Mouse (Mus musculus): ENCODE measurements at regions not wholly inside any gene's neighbourhood (a gene's known extent, or its start where the extent isn't known, plus 50 kb on each side); places are given as distances from the start of the nearest gene placed in this dataset.
A peak's percentile ranks its signal among the peaks of the same experiment; 100 is the strongest.

DNA sequence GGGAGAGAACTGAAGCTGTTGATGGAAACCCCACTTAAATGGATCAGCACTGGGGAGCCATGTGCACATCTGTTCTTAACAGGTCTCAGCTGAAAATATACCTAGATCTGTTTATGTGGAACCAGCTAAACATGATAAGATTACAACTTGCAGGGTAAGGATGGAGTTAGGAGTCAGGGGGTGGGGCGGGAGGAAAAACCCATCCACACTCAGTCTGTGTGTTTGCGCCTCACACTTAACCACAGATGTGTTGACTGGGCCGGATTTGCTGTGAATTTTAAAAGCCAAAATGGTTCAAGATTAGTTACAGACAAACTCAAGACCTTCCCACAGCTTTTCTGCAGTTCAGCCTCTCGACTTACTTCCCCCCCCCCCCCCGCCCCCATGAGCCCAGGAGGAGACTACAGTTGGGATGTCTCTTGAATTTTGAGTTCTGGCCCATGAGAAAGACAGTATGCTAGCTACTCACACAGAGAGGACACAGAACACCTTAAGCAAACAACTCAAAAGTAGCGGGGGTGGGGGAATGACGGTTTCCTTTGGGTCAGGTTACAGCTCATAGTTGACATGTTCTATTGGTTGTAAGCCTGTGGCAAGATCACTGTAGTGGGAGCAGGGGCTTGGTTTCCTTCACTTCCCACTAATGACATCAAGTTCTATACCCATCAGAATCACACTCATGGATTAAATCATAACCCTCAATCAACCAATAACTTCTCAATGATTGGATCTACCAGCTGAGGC, 209.1 kb downstream of the Bcl2l11 start:
- no peak for DNase-seq (ENCODE audit: low spot score in 2 of 2)

- DNase-seq (ENCODE audit: low spot score in 2 of 2) = peak; percentile 42 to 52
These were observed 211.4 kb downstream of the Bcl2l11 start for GRCm38 (mm10) chr2:128337192-128337591.

DNA sequence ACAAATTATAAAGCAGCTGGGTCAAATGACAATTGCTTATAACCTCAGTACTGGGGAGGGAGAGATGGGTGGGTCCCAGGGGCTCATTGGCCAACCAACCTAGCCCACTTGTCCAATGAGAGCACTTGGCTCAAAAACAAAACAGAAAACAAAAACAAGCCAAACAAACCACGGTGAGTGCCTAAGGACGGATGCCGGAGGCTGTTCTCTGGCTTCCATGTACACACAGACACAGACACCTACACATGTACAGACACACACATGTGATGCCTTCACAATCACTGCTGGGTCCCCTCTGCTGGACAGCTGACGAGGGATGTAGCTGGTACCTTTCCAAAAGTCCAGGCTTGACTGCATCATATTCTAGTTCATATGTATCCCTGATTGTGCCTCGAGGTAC, 212.0 kb downstream of the Bcl2l11 start:
- DNase-seq (ENCODE audit: low spot score in 2 of 2) = no peak

GRCm38 (mm10) chr2:128338474-128338873, 212.6 kb downstream of the Bcl2l11 start:
- DNase-seq (ENCODE audit: low spot score in 2 of 2) = no peak

GRCm38 (mm10) chr2:128339061-128339642, 213.3 kb downstream of the Bcl2l11 start:
- DNase-seq (ENCODE audit: low spot score in 2 of 2) = no peak

DNA sequence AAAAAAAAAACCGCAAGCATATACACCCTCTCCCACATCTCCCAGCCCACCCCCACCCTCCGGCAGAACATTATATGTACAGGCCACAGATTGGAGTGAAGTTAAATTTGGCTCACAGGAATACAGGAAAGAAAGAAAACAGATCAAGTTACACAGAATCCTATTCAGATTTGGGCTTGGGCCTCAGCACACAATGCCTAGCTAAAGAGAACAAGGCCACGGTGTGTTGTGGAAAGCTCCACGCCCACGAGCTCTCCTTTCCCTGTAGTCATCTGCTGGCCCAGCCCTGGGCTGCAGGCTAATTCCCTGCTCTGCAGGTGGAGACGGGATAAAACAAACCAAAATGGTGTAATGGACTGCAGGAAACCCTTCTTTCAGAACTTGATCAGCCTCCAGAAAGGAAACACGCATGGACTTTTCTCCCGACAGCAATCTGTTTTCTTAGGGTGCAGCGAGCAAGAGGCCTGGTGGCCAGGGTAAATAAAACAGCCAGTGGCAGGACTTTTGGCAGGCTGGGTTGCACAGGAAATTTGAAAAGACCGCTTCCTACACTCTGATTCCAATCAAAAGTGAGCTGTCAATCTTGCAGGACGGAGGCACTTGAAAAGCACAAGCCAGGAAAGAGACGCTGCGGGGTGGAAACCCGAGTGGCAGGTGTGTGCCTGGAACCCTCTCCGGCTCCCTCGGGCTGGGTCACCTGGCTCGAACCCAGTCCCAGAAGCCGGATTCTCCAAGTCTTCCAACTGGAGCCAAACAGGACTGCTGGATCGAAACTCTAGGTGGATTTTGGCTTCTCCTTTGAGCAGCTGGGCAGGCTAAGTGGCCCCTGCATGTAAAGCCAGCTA, 214.0 kb downstream of the Bcl2l11 start:
- no peak for DNase-seq (ENCODE audit: low spot score in 2 of 2)

DNA sequence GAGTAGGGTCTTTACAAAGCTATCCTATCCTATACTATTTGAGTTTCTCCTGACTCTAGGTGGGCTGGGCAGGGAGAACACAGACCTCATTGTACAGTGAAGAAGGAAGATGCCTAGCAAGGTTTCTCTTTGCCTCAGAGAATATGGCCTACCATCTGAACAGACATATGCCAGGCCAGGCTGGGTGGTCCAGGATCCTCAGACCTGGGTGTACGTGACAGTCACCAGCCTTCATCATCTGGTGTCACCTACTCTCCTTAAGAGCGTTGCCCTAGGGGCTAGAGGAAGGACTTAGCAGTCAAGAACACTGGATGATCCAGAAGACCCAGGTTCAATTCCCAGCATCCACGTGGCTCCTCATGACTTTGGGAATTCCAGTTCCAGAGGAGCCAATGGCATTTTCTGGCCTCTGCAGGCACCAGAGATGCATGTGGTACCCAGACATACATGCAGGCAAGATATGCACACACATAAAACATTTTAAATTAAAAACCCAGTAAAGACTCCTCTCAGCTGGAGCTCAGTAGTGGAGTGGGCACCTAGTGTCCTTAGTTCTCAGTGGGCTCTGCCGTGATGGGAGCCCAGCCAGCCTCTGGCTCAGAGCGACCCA, 214.9 kb downstream of the Bcl2l11 start:
- no peak for DNase-seq (ENCODE audit: low spot score in 2 of 2)

DNA sequence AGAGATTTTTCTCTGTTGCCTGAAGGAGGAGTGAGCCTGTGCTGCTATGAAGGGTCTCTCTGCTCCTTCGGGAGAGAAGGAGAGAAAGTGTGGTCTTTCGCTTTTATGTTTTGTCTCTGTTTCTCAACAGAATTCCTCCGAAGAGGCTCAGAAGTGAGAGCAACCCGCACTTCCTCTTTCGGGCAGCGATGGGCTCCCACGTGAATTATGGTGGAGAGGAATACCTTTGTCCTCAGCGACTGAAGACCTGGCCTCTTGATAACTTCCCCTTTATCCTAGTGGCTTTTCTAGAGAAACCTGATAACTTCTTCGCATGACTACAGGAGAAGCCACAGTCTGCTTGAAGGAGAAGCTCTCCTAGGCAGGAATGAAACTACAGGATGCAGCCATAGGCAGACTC, 216.4 kb downstream of the Bcl2l11 start:
- peak; percentile 43 to 50 for DNase-seq (ENCODE audit: low spot score in 2 of 2)

DNA sequence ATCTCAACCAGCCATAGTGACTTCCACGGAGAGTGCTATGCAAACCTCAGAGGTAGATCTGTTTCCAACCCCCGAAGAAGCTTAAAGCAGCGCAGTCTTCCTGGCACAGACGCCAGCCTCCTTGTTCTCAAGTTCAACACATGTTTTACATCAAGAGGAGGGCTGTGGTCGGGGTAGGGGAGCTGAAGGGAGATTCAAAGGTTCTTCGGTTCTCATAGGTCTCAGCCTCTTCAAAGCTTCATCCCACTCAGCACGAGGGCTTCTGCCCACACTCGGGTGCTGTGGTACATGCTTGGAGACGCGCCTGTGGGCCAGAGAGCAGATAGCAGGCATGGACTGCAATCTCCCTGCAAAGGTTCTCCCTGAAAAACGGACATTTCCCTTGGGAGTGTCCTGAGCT, 219.7 kb downstream of the Bcl2l11 start:
- no peak for DNase-seq (ENCODE audit: low spot score in 2 of 2)

DNA sequence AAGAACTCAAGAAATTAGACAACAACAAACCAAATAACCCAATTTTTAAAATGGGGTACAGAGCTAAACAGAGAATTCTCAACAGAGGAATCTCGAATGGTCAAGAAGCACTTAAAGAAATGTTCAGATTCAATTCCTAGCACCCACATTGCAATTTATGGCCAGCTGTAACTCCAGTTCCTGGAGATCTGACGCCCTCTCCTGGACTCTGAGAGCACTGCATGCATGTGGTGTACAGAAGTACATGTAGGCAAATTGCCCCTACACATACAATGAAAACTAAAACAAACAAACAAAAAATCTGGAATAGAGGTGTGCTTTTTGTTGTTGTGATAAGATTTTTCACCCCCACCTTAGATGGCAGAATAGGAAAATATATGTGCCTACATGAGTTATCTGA, 222.7 kb downstream of the Bcl2l11 start:
- no peak for DNase-seq (ENCODE audit: low spot score in 2 of 2)

DNA sequence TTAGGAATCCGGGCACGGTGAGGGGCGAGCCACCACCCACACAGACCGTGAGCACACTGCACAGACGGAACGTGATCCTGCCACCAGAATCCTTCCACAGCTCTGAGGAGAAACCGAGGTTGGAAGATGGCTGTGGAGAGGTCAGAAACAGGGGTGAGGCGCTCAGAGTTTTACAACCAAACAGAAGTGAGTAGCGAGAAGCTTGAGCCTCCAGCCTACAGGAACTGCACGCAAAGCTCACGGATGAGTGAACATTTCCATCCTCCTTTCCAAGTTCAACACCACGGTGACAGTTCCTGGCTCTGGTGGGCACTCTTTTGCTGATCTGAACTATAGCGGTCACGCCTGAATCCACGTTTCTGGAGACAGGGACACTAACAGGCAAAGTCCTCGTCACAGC, 225.6 kb downstream of the Bcl2l11 start:
- DNase-seq (ENCODE audit: low spot score in 2 of 2) = no peak

DNA sequence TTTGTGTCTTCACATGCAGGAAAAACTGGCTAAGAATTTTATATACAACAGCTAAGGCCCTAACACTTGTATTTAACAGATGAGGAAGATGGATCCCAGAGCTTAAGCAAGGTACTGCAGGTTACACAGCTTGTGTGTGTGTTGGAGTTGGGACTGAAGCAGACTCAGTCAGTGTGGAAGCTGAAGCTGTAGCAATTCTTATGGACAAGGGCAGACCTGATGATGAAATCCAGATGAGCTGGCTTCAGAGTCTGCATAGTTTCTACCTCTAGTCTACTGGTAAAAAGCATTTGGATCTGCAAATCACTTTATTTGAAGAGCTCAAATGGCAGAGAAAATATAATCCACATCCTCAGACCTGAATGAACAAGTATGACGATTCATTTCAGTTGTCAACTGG, 226.7 kb downstream of the Bcl2l11 start:
- no peak for DNase-seq (ENCODE audit: low spot score in 2 of 2)

DNA sequence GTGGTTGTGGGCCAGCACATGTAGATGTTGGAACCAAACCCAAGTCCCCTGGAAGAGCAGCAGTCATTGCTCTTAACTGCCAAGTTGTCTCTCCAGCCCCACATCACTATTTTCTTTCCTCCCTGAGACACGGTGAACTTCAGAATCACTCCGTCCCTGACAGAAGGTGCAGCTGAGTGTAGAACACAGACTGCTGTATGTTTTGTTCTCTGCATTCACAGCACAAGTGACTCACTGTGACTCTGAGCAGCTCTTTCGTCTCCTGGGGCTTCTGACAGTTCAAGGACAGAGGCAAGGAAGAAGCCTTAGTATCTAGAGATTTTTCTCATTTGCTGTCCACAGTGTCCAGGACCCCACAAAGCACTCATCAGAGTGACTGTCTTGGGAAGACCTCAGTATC, 227.6 kb downstream of the Bcl2l11 start:
- DNase-seq (ENCODE audit: low spot score in 2 of 2) = no peak

DNA sequence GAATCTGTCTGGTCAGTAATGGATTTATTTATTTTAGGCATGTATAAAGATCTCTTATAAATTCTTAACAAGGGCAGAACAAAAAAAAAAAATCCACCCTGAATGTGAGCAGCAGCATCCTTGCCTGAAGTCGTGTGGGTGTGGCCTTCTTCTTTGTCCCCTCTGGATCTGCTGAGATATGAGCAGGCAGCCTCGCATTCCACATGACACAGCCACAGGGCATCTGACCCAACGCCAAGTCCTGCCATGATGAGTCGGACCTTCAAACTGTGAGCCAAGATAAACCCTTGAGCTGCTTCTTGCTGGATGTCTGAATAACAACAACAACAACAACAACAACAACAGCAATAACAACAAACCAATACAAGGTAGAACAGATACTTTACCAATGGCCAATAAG, 230.5 kb downstream of the Bcl2l11 start:
- no peak for DNase-seq (ENCODE audit: low spot score in 2 of 2)

DNA sequence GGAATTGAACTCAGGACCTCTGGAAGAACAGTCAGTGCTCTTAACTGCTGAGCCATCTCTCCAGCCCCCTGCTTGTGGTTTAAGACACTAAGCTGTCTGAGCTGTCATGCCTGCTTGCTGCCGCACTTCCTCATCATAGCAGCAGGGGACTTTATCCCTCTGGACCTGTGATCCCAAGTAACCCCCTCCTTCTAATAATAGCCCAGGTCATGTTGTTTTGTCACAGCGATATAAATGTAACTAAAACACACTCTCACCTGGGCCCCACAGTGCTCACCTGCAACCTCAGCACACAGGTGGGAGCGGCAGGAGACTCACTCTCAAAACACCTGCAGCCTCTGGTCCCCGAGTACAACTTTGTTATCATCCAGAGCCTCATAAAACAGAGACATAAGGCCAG, 231.9 kb upstream of the Spdye4c start:
- DNase-seq (ENCODE audit: low spot score in 2 of 2) = no peak

- DNase-seq (ENCODE audit: low spot score in 2 of 2) = no peak
These were observed 230.5 kb upstream of the Spdye4c start for GRCm38 (mm10) chr2:128360517-128360916.

GRCm38 (mm10) chr2:128361436-128361835, 229.6 kb upstream of the Spdye4c start:
- DNase-seq (ENCODE audit: low spot score in 2 of 2) = no peak

GRCm38 (mm10) chr2:128364161-128364560, 226.8 kb upstream of the Spdye4c start:
- DNase-seq (ENCODE audit: low spot score in 2 of 2) = peak; percentile 29 to 37

DNA sequence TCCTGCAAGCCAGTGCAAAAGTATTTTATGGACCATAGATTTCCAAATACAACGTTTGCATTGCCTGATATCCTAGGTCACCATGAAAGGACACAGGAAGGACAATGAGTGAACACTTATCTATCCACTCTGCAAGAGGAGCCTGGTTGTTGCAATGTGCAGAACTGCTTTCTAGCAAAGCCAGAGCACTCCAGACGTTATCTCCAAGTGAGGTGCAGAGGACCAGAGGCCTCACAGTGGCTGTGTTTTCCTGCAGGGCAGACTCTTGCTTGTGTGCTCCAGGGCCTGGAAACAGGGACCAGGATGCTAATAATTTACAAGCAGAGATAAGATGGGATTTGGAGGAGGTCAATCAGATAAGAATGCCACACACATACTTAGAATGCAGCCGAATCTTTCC, 226.0 kb upstream of the Spdye4c start:
- DNase-seq (ENCODE audit: low spot score in 2 of 2) = no peak

DNA sequence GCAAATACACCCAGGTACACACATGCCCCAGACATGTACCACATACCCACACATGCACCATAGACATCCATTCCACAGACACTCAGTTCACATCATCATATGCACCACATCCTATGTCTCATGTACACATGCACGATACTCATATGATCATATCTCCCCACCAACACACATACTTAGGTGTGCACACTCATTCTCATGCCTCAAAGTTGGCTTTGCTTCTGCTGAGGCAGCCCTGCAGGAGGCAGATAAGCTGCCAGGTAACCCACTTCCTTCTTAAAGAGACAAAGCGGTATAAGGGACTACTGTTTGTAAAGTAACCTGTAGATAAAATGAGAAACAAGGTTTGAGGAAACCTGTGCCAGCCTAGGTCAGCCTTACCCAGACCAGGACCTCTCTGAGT, 225.2 kb upstream of the Spdye4c start:
- DNase-seq (ENCODE audit: low spot score in 2 of 2) = no peak

DNA sequence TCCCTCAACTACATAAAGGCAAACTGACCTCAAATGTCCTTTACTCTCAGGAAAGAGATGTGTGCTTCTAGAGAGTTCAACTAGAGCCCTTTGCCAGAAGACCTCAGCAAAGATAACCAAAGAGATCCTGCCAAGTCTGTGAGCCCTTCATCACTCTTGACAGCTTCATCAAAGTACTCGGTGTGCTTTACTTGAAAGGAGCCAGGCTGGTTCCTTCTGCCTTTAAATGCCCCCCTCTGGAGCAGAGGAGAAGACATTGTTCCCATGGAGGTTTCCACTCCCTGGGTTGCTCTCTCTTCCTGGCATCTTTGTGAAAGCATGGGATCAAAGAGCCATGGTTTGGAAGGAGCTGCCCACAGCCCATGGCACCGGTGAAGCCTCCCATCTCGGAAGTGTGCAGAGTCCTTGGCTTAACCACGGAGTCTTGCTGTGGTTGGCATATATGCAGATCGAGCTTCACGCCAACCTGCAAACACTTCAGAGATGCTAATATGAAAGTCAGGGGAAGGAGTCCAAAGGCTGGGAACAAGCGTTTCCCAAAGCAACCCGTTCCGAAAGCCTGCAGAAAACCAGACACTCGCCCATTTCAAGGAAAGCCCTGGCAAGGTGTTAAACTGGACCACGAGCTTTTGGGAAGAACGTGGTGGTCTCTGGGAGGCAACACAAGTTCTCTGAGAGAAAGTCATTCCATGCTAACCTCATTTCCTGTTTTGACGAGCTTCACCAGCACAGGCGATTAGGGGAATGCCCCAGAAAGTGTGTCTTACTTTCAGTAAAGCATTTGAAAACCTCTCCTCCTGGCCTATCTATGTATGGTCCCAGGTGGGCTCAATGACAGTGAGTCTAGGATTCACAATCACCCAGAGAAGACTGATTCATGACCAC, 223.5 kb upstream of the Spdye4c start:
- DNase-seq (ENCODE audit: low spot score in 2 of 2) = peak; percentile 46 to 65
